Mouse (Mus musculus) megakaryocyte, embryonic 14.5 days (primary cell): Measurements from ENCODE around the gene Pdik1l.

ENCODE experiments used
- FLI1 ChIP-seq: IDR thresholded peaks from 2 replicates; pipeline ENCODE4 v1.6.1; 2012; ENCODE audit warnings: low read length, inconsistent platforms, mixed read lengths
- GATA1 ChIP-seq: IDR thresholded peaks from 3 replicates; pipeline ENCODE4 v1.6.1; 2012; ENCODE audit warnings: mixed read lengths, low read length, inconsistent platforms, borderline replicate concordance

DNA sequence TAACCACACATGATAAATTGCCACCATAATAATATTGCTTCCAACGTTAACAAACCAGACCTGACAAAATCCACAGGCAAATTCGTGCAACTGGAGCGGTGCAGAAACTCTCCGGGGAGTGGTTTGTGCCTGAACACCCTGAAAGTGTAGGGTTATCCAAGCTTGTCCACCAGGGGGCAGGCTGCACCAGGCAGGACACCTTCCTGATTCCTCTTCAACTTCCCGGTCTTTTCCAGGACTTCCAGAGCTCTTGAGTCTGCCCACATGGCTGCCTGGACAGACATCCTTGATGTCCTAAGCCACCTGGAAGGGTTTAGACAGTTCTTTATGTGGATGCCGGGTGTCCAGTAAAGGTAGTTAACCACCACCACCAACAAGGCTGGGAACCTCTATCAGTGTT is 24.5 kb downstream of the Pdik1l start:
- TF ChIP-seq GATA1 (no peak), FLI1 (no peak)
